Mouse (Mus musculus): Measurements from ENCODE around the gene Mphosph9. TPM values are rescaled to one million over a fixed set of nuclear protein-coding genes. Genes with fewer than 3 reads are reported as not detected.

Mphosph9 gene
- total and polyA plus RNA-seq, 3 experiments = 10.4 to 60.8 (median 10.9) TPM

- Histone ChIP-seq H3K9me3 (replicated peaks; ENCODE audit: insufficient read depth, low read length) (no peaks in the 10 kb centered on the region), H3K36me3 (ENCODE audit: control insufficient read depth in 1 of 2, insufficient read depth in 2 of 2, low read length in 2 of 2) (peaks cover 0 to 3% of the 10 kb centered on the region in 2 experiments; a peak in 2 of 4 replicates), H3K4me1 (ENCODE audit: control insufficient read depth in 1 of 2, insufficient read depth in 2 of 2, low read length in 2 of 2) (no peaks in the 10 kb centered on the region), H3K4me3 (ENCODE audit: control insufficient read depth in 1 of 2, insufficient read depth in 1 of 2, low read depth in 2 of 2, low read length in 2 of 2) (no peak overlapping the region), H3K9ac (ENCODE audit: control insufficient read depth, low read depth, low read length, poor library complexity, severe bottlenecking) (no peak overlapping the region), H3K27me3 (ENCODE audit: control insufficient read depth in 1 of 2, insufficient read depth in 2 of 2, low read length in 2 of 2) (no peaks in the 10 kb centered on the region), H3K79me2 (ENCODE audit: control insufficient read depth, insufficient read depth, low read length, poor library complexity) (no peaks in the 10 kb centered on the region), H3K27ac (ENCODE audit: control insufficient read depth, low read depth, low read length) (no peak overlapping the region)
- DNase-seq (ENCODE audit: low read depth, low spot score) = no peak
- TF ChIP-seq NRF1 (IDR thresholded peaks at IDR 0.05; ENCODE audit: insufficient read depth, low read depth, low read length, poor library complexity, severe bottlenecking) = no peak
- no peak for TF ChIP-seq UBTF (IDR thresholded peaks at IDR 0.05; ENCODE audit: borderline replicate concordance, insufficient read depth, low read depth, low read length)
- TF ChIP-seq HCFC1 (IDR thresholded peaks at IDR 0.05; ENCODE audit: low read depth, low read length) = no peak
- no peak for TF ChIP-seq MYB (IDR thresholded peaks at IDR 0.05; ENCODE audit: low read depth, low read length)
- no peak for TF ChIP-seq ZC3H11A (IDR thresholded peaks at IDR 0.05; ENCODE audit: low read depth, low read length)
- no peak for TF ChIP-seq TAL1 (IDR thresholded peaks at IDR 0.05; ENCODE audit: low read length)
- TF ChIP-seq USF2 (IDR thresholded peaks at IDR 0.05; ENCODE audit: borderline replicate concordance in 1 of 2, insufficient read depth in 1 of 2, low read depth in 1 of 2, low read length in 2 of 2) = no peak
- TF ChIP-seq NELFE (IDR thresholded peaks at IDR 0.05; ENCODE audit: low read depth, low read length) = no peak
- TF ChIP-seq SIN3A (IDR thresholded peaks at IDR 0.05; ENCODE audit: low read length) = no peak
- TF ChIP-seq JUND (IDR thresholded peaks at IDR 0.05; ENCODE audit: low read depth, low read length) = no peak
- TF ChIP-seq CTCF (IDR thresholded peaks at IDR 0.05 in 2 of 3, conservative IDR thresholded peaks at IDR 0.05 in 1 of 3; ENCODE audit: control insufficient read depth in 1 of 3, insufficient read depth in 1 of 3, low read depth in 2 of 3, low read length in 3 of 3, poor library complexity in 1 of 3, severe bottlenecking in 1 of 3) = no peak
Measured at GRCm38 (mm10) chr5:124296475-124296874, 31.3 kb downstream of the Mphosph9 start.

- no peak for TF ChIP-seq MEF2A (IDR thresholded peaks at IDR 0.05; ENCODE audit: extremely low read depth, insufficient replicate concordance, low read depth, low read length, poor library complexity, severe bottlenecking)
- TF ChIP-seq ZMIZ1 (IDR thresholded peaks at IDR 0.05; ENCODE audit: low read depth, low read length) = no peak
- TF ChIP-seq NELFE (IDR thresholded peaks at IDR 0.05; ENCODE audit: low read depth, low read length) = no peak
- TF ChIP-seq BHLHE40 (IDR thresholded peaks at IDR 0.05; ENCODE audit: borderline replicate concordance, low read depth, low read length) = no peak
- no peak for TF ChIP-seq GATA1 (IDR thresholded peaks at IDR 0.05; ENCODE audit: low read depth, low read length)
- TF ChIP-seq E2F4 (IDR thresholded peaks at IDR 0.05; ENCODE audit: borderline replicate concordance, low read depth, low read length) = no peak
- no peak for TF ChIP-seq ZC3H11A (IDR thresholded peaks at IDR 0.05; ENCODE audit: low read depth, low read length)
- no peak for TF ChIP-seq MAZ (IDR thresholded peaks at IDR 0.05; ENCODE audit: low read depth, low read length)
- TF ChIP-seq POLR2A (IDR thresholded peaks at IDR 0.05; ENCODE audit: control insufficient read depth in 1 of 2, insufficient read depth in 1 of 2, low read depth in 1 of 2, low read length in 2 of 2, poor library complexity in 1 of 2) = no peak
- no peak for TF ChIP-seq KAT2A (conservative IDR thresholded peaks at IDR 0.05; ENCODE audit: low read depth, low read length)
- no peak for TF ChIP-seq UBTF (IDR thresholded peaks at IDR 0.05; ENCODE audit: borderline replicate concordance, insufficient read depth, low read depth, low read length)
- no peak for TF ChIP-seq CTCF (IDR thresholded peaks at IDR 0.05 in 2 of 3, conservative IDR thresholded peaks at IDR 0.05 in 1 of 3; ENCODE audit: control insufficient read depth in 1 of 3, insufficient read depth in 1 of 3, low read depth in 2 of 3, low read length in 3 of 3, poor library complexity in 1 of 3, severe bottlenecking in 1 of 3)
- no peak for TF ChIP-seq POLR2AphosphoS2 (IDR thresholded peaks at IDR 0.05; ENCODE audit: low read length)
- TF ChIP-seq TBP (IDR thresholded peaks at IDR 0.05; ENCODE audit: low read depth, low read length) = no peak
- TF ChIP-seq USF1 (IDR thresholded peaks at IDR 0.05; ENCODE audit: low read depth, low read length) = no peak
- TF ChIP-seq MXI1 (IDR thresholded peaks at IDR 0.05; ENCODE audit: low read depth, low read length) = no peak
- TF ChIP-seq TCF12 (IDR thresholded peaks at IDR 0.05; ENCODE audit: low read depth, low read length) = no peak
- no peak for TF ChIP-seq CHD2 (IDR thresholded peaks at IDR 0.05; ENCODE audit: low read length)
- no peak for TF ChIP-seq SIN3A (IDR thresholded peaks at IDR 0.05; ENCODE audit: low read length)
- no peak for TF ChIP-seq RCOR1 (IDR thresholded peaks at IDR 0.05; ENCODE audit: low read depth, low read length)
Measured at GRCm38 (mm10) chr5:124293967-124294366, 33.8 kb downstream of the Mphosph9 start.

More at GRCm38 (mm10) chr5:124293967-124294366, 33.8 kb downstream of the Mphosph9 start:
- no peak for DNase-seq (ENCODE audit: low read depth, low spot score)
- H3K4me3 ChIP-seq (ENCODE audit: control insufficient read depth in 1 of 2, insufficient read depth in 1 of 2, low read depth in 2 of 2, low read length in 2 of 2) = no peak overlapping the region
- H3K79me2 ChIP-seq (ENCODE audit: control insufficient read depth, insufficient read depth, low read length, poor library complexity) = no peaks in the 10 kb centered on the region
- no peak overlapping the region for H3K27ac ChIP-seq (ENCODE audit: control insufficient read depth, low read depth, low read length)
- no peaks in the 10 kb centered on the region for H3K9me3 ChIP-seq (replicated peaks; ENCODE audit: insufficient read depth, low read length)
- no peaks in the 10 kb centered on the region for H3K4me1 ChIP-seq (ENCODE audit: control insufficient read depth in 1 of 2, insufficient read depth in 2 of 2, low read length in 2 of 2)
- H3K36me3 ChIP-seq (ENCODE audit: control insufficient read depth in 1 of 2, insufficient read depth in 2 of 2, low read length in 2 of 2) = peaks cover 0 to 5% of the 10 kb centered on the region in 2 experiments; a peak in 2 of 4 replicates
- no peak overlapping the region for H3K9ac ChIP-seq (ENCODE audit: control insufficient read depth, low read depth, low read length, poor library complexity, severe bottlenecking)
- no peaks in the 10 kb centered on the region for H3K27me3 ChIP-seq (ENCODE audit: control insufficient read depth in 1 of 2, insufficient read depth in 2 of 2, low read length in 2 of 2)

All from MEL (cell line).